Mouse (Mus musculus) forebrain, embryonic 14.5 days (tissue): ENCODE results near the gene Mrps11. TPM values are rescaled to one million over a fixed set of nuclear protein-coding genes. Genes with fewer than 3 reads are reported as not detected.
A peak's percentile ranks its signal among the peaks of the same experiment; 100 is the strongest.

Experiments
- ATAC-seq: fragments of 200-750 bp; cut with Nextera tagmentation; 2 replicates; pipeline ENCODE4 v1.8.0; 2017; ENCODE audit warnings: mild to moderate bottlenecking, moderate library complexity
- DNase-seq: peaks from one replicate; pipeline ENCODE4 v3.0.0-alpha.2; 2015; ENCODE audit warnings: low spot score
- H3K27ac ChIP-seq: fragments of 300-500 bp; sonication (generic); 2 replicates; pipeline ENCODE4 v1.5.1; 2014; ENCODE audit warnings: low read depth, mild to moderate bottlenecking, control low read depth, low read length, moderate library complexity
- H3K27me3 ChIP-seq: fragments of 300-500 bp; sonication (generic); replicated peaks from 2 replicates; pipeline ENCODE4 v1.6.1; 2014; ENCODE audit warnings: low read length, control low read depth, mixed read lengths; ENCODE audit not compliant: control insufficient read depth, insufficient read depth
- H3K36me3 ChIP-seq: fragments of 300-500 bp; sonication (generic); 2 replicates; pipeline ENCODE4 v1.6.1; 2014; ENCODE audit warnings: low read length, control low read depth; ENCODE audit not compliant: control insufficient read depth, insufficient read depth
- H3K4me1 ChIP-seq: fragments of 300-500 bp; sonication (generic); 2 replicates; pipeline ENCODE4 v1.6.1; 2014; ENCODE audit warnings: antibody characterized with exemption, low read length, control low read depth; ENCODE audit not compliant: control insufficient read depth, insufficient read depth
- H3K4me2 ChIP-seq: fragments of 300-500 bp; sonication (generic); 2 replicates; pipeline ENCODE4 v1.6.1; 2014; ENCODE audit warnings: mild to moderate bottlenecking, control low read depth, low read length
- H3K4me3 ChIP-seq: fragments of 300-500 bp; sonication (generic); 2 replicates; pipeline ENCODE4 v1.5.1; 2014; ENCODE audit warnings: low read depth, low read length, control low read depth
- H3K9ac ChIP-seq: fragments of 300-500 bp; sonication (generic); 2 replicates; pipeline ENCODE4 v1.6.1; 2014; ENCODE audit warnings: mild to moderate bottlenecking, low read length, control low read depth, moderate library complexity
- H3K9me3 ChIP-seq: fragments of 300-500 bp; sonication (generic); replicated peaks from 2 replicates; pipeline ENCODE4 v1.6.1; 2016; ENCODE audit warnings: low read length, control low read depth, mixed read lengths; ENCODE audit not compliant: control insufficient read depth
- WGBS: fragments of 180-500 bp; shearing (Covaris S2); extraction: QIAGEN DNeasy Blood & Tissue Kit; methylation state at CpG from one replicate; pipeline ENCODE4 v1.1.7; 2014; 5-methylcytosine and 5-hydroxymethylcytosine counted together
- polyA plus RNA-seq: library from polyadenylated mRNA; unstranded; fragments of >200 nt; fragmentation: Nextera tagmentation; extraction: Ambion mirVana; gene quantifications from 2 replicates; pipeline ENCODE4 v1.2.1, GENCODE M21; 2014

The Mrps11 gene
- 75.4 and 88.2 TPM in 2 replicates for polyA plus RNA-seq

- H3K36me3 ChIP-seq: peaks cover 27% of the 10 kb centered on the region
- H3K27ac ChIP-seq: peak within 1 kb of the TSS; percentile 30; the same call in 1 of the 2 replicates
- no peaks in the 10 kb centered on the region for H3K27me3 ChIP-seq
- H3K4me2 ChIP-seq: peak within 1 kb of the TSS; percentile 84
- DNase-seq (peak; percentile 94), ATAC-seq (peak; percentile 100)
- peaks cover 9% of the 10 kb centered on the region for H3K4me1 ChIP-seq
- under 1% methylated on average over 44 of the region's 44 CpGs for WGBS
- H3K9ac ChIP-seq: peak within 1 kb of the TSS; percentile 75
- no peaks in the 10 kb centered on the region for H3K9me3 ChIP-seq
- H3K4me3 ChIP-seq: peak within 1 kb of the TSS; percentile 88
Observed at GRCm38 (mm10) chr7:78782639-78783581, at the start of gene Mrps11, which contains the start of gene Mrpl46. Mrps11 (plus strand) TSS chr7:78783119. Mrpl46 (minus strand) TSS chr7:78783531.

- no peaks in the 10 kb centered on the region for H3K4me1 ChIP-seq
- H3K4me2 ChIP-seq: no peak overlapping the region
- no peak overlapping the region for H3K9ac ChIP-seq
- no peaks in the 10 kb centered on the region for H3K9me3 ChIP-seq
- no peak for DNase-seq
- no peak overlapping the region for H3K4me3 ChIP-seq
- no peaks in the 10 kb centered on the region for H3K36me3 ChIP-seq
- no peak overlapping the region for H3K27ac ChIP-seq
- no peaks in the 10 kb centered on the region for H3K27me3 ChIP-seq
- WGBS: 94% methylated on average over 6 of the region's 6 CpGs
- no peak for ATAC-seq
Observed at GRCm38 (mm10) chr7:78737196-78737595, 45.7 kb upstream of the Mrps11 start.

- 83% methylated on average over 5 of the region's 5 CpGs for WGBS
Observed at GRCm38 (mm10) chr7:78737614-78738210, 45.2 kb upstream of the Mrps11 start, which contains the start of gene Ntrk3. Ntrk3 (minus strand) TSS chr7:78738012.

GRCm38 (mm10) chr7:78739351-78740000, 43.4 kb upstream of the Mrps11 start:
- Histone ChIP-seq H3K27ac (no peak overlapping the region), H3K4me2 (no peak overlapping the region), H3K9me3 (no peaks in the 10 kb centered on the region), H3K9ac (no peak overlapping the region), H3K4me3 (no peak overlapping the region), H3K36me3 (no peaks in the 10 kb centered on the region), H3K4me1 (no peaks in the 10 kb centered on the region), H3K27me3 (no peaks in the 10 kb centered on the region)
- 81% methylated on average over 8 of the region's 8 CpGs for WGBS
- DNase-seq (no peak), ATAC-seq (no peak)

More at GRCm38 (mm10) chr7:78737614-78738210, 45.2 kb upstream of the Mrps11 start, which contains the start of gene Ntrk3:
- DNase-seq (no peak), ATAC-seq (no peak)
- H3K4me3 ChIP-seq: no peak within 1 kb of the TSS
- no peaks in the 10 kb centered on the region for H3K9me3 ChIP-seq
- no peaks in the 10 kb centered on the region for H3K4me1 ChIP-seq
- no peak within 1 kb of the TSS for H3K9ac ChIP-seq
- no peaks in the 10 kb centered on the region for H3K27me3 ChIP-seq
- no peaks in the 10 kb centered on the region for H3K36me3 ChIP-seq
- no peak within 1 kb of the TSS for H3K4me2 ChIP-seq
- no peak within 1 kb of the TSS for H3K27ac ChIP-seq

- H3K4me1 ChIP-seq: no peaks in the 10 kb centered on the region
- no peak overlapping the region for H3K27ac ChIP-seq
- H3K4me3 ChIP-seq: no peak overlapping the region
- 87% methylated on average over 5 of the region's 5 CpGs for WGBS
- H3K9ac ChIP-seq: no peak overlapping the region
- no peak overlapping the region for H3K4me2 ChIP-seq
- ATAC-seq (no peak), DNase-seq (no peak)
- no peaks in the 10 kb centered on the region for H3K27me3 ChIP-seq
- no peaks in the 10 kb centered on the region for H3K9me3 ChIP-seq
- no peaks in the 10 kb centered on the region for H3K36me3 ChIP-seq
Observed at GRCm38 (mm10) chr7:78743731-78744385, 39.1 kb upstream of the Mrps11 start.

- H3K4me3 ChIP-seq: no peak overlapping the region
- no peak for ATAC-seq
- no peaks in the 10 kb centered on the region for H3K27me3 ChIP-seq
- no peak overlapping the region for H3K9ac ChIP-seq
- H3K36me3 ChIP-seq: no peaks in the 10 kb centered on the region
- H3K27ac ChIP-seq: no peak overlapping the region
- H3K4me2 ChIP-seq: no peak overlapping the region
- WGBS: 92% methylated on average over 4 of the region's 4 CpGs
- DNase-seq: no peak
- H3K9me3 ChIP-seq: no peaks in the 10 kb centered on the region
- H3K4me1 ChIP-seq: peaks cover 4% of the 10 kb centered on the region; the same call in 1 of the 2 replicates
Observed at GRCm38 (mm10) chr7:78752961-78753360, 30.0 kb upstream of the Mrps11 start.

- no peaks in the 10 kb centered on the region for H3K27me3 ChIP-seq
- no peak overlapping the region for H3K9ac ChIP-seq
- no peaks in the 10 kb centered on the region for H3K9me3 ChIP-seq
- peak; percentile 26; the same call in 1 of the 2 replicates for ATAC-seq
- H3K4me1 ChIP-seq: peaks cover 4% of the 10 kb centered on the region; the same call in 1 of the 2 replicates
- no peak overlapping the region for H3K4me3 ChIP-seq
- WGBS: 60% methylated on average over 7 of the region's 7 CpGs
- DNase-seq: peak; percentile 58
- H3K36me3 ChIP-seq: no peaks in the 10 kb centered on the region
- peak overlapping the region; percentile 44; the same call in 1 of the 2 replicates for H3K27ac ChIP-seq
- no peak overlapping the region for H3K4me2 ChIP-seq
Observed at GRCm38 (mm10) chr7:78753752-78754457, 29.0 kb upstream of the Mrps11 start.
